Mouse (Mus musculus) adrenal gland, adult 10 weeks (tissue): Measurements from ENCODE around the gene Olfr503. TPM values are rescaled to one million over a fixed set of nuclear protein-coding genes. Genes with fewer than 3 reads are reported as not detected.

Experiments
- polyA plus RNA-seq: library from polyadenylated mRNA; stranded (reverse); fragments of 350-450 nt; fragmentation: Illumina TruSeq; extraction: RNeasy Lipid Tissue Mini Kit (QIAGEN cat#74804); gene quantifications from one replicate; pipeline ENCODE4 v1.2.3, GENCODE M21; 2014; ENCODE audit warnings: low read depth, low replicate concordance

Gene Olfr503
- polyA plus RNA-seq, result not detected

GRCm38 (mm10) chr7:108544227-108544626 lies at the start of gene Olfr503:
Olfr503 (plus strand) TSS chr7:108544527.

DNA sequence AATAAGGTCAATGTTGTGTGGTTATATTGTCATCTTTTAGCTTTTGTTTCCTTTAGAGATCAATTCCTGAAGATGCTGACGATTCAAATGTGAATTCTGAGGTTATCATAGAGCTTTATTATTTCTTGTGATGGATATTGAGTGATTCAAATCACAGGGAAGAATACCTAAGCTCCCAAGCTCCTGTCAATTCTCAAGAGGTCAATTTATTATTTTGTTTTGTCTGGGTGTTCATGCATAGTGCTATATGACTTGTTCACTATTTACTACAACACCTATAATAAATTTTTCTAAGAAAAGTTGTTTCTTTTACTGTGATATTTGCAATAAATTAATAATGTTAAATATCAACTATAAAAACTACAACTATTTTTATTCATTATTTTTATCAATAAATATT lies 19.4 kb upstream of the Olfr503 start, which contains the start of gene Olfr502:
Olfr502 (minus strand) TSS at position 101 of the 400 bp plus-strand sequence.

DNA sequence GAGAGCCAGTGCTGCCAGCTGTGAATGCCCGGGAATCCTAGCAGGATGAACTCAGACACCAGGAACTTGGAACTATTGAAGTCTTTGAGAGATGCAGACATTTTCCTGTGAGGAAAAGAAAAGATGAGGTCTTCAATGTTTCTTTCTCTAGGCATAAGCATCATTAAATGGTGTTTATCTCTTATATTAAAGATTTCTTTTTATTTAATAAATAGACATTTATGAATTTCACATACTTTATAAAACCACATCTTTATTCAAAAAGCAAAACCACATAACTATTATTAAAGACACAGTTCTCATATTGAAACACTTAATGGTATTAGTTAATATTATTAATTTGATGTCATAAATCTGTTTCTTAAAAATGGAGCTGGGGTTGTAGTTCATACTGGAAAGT lies 21.4 kb downstream of the Olfr503 start, which contains the start of gene Olfr504:
Olfr504 (minus strand) TSS at position 101 of the 400 bp plus-strand sequence.

Other genes with a start within 250 kb of the Olfr503 start
- not detected for gene Olfr491, start 231.1 kb upstream of the Olfr503 start, polyA plus RNA-seq
- not detected for gene Olfr492, start 220.9 kb upstream of the Olfr503 start, polyA plus RNA-seq
- not detected for gene Olfr493, start 197.5 kb upstream of the Olfr503 start, polyA plus RNA-seq
- not detected for gene Olfr494, start 179.2 kb upstream of the Olfr503 start, polyA plus RNA-seq
- not detected for gene Olfr495, start 151.4 kb upstream of the Olfr503 start, polyA plus RNA-seq
- not detected for gene Olfr497, start 124.1 kb upstream of the Olfr503 start, polyA plus RNA-seq
- not detected for gene Olfr498, start 79.2 kb upstream of the Olfr503 start, polyA plus RNA-seq
- gene Olfr502, start 19.5 kb upstream of the Olfr503 start, polyA plus RNA-seq, result not detected
- not detected for gene Olfr504, start 21.3 kb downstream of the Olfr503 start, polyA plus RNA-seq
- gene Olfr506, start 66.3 kb downstream of the Olfr503 start, polyA plus RNA-seq, result not detected
- gene Olfr507, start 77.3 kb downstream of the Olfr503 start, polyA plus RNA-seq, result not detected
- gene Olfr508, start 85.5 kb downstream of the Olfr503 start, polyA plus RNA-seq, result not detected
- not detected for gene Olfr509, start 107.4 kb downstream of the Olfr503 start, polyA plus RNA-seq
- not detected for gene Olfr510, start 121.9 kb downstream of the Olfr503 start, polyA plus RNA-seq
- gene Olfr512, start 168.8 kb downstream of the Olfr503 start, polyA plus RNA-seq, result not detected
- gene Olfr513, start 206.4 kb downstream of the Olfr503 start, polyA plus RNA-seq, result not detected